Comparison of ENCODE assay signal across 12 mouse cellular contexts in the genomic region with DNA sequence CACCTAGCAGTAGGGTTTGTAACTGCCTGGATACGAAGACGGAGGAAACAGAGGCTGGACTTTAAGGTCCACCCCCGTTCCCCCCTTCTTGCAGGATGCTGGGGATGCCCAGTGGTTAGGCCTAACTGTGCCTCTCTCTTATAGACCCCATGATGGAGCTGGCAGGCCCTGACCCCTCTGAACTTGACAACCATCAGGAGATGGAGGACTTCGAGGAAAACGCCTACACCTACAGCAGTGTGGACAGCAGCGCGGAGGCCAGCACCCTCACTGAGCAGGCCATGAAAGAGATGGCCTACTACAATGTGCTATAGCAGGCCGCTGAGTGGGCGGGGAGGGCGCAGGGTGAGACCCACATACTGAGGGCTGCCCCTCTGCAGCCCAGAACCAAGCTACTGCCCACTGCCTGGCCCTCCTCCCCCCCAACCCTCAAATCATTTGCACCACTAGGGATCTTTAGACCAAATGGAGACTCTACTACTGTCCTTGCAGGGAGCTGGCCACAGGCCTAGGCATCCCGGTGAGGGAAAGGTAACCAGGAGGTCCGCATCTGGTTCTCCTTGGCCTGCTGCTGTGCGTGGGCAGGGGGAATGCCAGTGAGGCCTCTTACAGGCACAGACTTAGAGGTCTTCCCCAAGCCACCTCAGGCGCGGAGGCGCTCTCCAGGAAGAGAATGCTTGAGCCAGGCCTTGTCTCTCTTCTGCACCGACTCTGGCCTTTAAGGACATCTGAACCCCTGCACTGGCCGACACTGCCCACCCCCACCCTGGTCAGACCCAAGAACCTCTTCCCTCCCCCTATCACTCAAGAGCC. TPM values are rescaled to one million over a fixed set of nuclear protein-coding genes. Genes with fewer than 3 reads are reported as not detected.
DNase-seq lines count a peak whose midpoint lies in the region; ATAC-seq and TF ChIP-seq lines count a peak whose summit lies in the region.
"Had no signal": no experiment of that assay in that cellular context is flagged by ENCODE, and none has a peak within 500 bp of the region (broad histone marks: within the 10 kb centered on the region; RNA-seq: fewer than 3 reads in every experiment).

No protein-coding gene starts in this region.

- H3K9ac ChIP-seq in heart, embryonic 12.5 days = peak overlapping the region; percentile 21; the same call in 1 of the 2 replicates
- H3K9ac ChIP-seq in heart, adult 2 months (ENCODE audit: low read depth, low read length) = no peak overlapping the region
- no peak overlapping the region for H3K9ac ChIP-seq in kidney, postnatal 0 days (ENCODE audit: low read depth, low read length)
- H3K9ac ChIP-seq: forebrain, postnatal 0 days had no signal

- no peak for DNase-seq in heart, adult 2 months
- DNase-seq in kidney, postnatal 0 days (ENCODE audit: low spot score) = no peak
- no peak for DNase-seq in kidney, adult 2 months
- no peak for DNase-seq in thymus, adult 2 months
- DNase-seq in thymus, postnatal 0 days (ENCODE audit: low spot score) = no peak
- DNase-seq in thymus, postnatal 4 days = peak; percentile 61
- no peak for DNase-seq in urinary bladder, postnatal 25 days (ENCODE audit: low spot score)
- DNase-seq: cerebellum, adult 2 months; forebrain, postnatal 0 days; gastrocnemius, postnatal 14 days; right cerebral cortex, postnatal 14 days had no signal

- H3K79me2 ChIP-seq in heart, adult 2 months (replicated peaks; ENCODE audit: control insufficient read depth, insufficient read depth, low read length) = no peaks in the 10 kb centered on the region

- WGBS in heart, embryonic 12.5 days = 81% methylated on average over 18 of the region's 18 CpGs
- WGBS in heart, adult 2 months = 74% methylated on average over 18 of the region's 18 CpGs
- WGBS in kidney, postnatal 0 days = 83% methylated on average over 18 of the region's 18 CpGs
- WGBS in kidney, adult 2 months = 84% methylated on average over 18 of the region's 18 CpGs
- WGBS in thymus, adult 2 months = 90% methylated on average over 18 of the region's 18 CpGs

- TF ChIP-seq EP300 in heart, adult 2 months (IDR thresholded peaks at IDR 0.05; ENCODE audit: insufficient read depth, low read depth, low read length) = no peak

- intact Hi-C loops in heart, adult 2 months (cut with DNase I) = no loop called here

- no peak for TF ChIP-seq POLR2A in heart, adult 2 months (IDR thresholded peaks at IDR 0.05; ENCODE audit: insufficient read depth, low read depth, low read length)
- no peak for TF ChIP-seq POLR2A in kidney, adult 2 months (IDR thresholded peaks at IDR 0.05; ENCODE audit: low read depth, low read length)
- no peak for TF ChIP-seq POLR2A in thymus, adult 2 months (IDR thresholded peaks at IDR 0.05; ENCODE audit: control insufficient read depth, extremely low read depth, insufficient read depth, low read length, poor library complexity)

- no peaks in the 10 kb centered on the region for H3K9me3 ChIP-seq in heart, embryonic 12.5 days (replicated peaks)
- no peaks in the 10 kb centered on the region for H3K9me3 ChIP-seq in kidney, postnatal 0 days (replicated peaks; ENCODE audit: low read length)

- no peak overlapping the region for H3K4me2 ChIP-seq in heart, embryonic 12.5 days
- H3K4me2 ChIP-seq in kidney, postnatal 0 days (ENCODE audit: low read length) = no peak overlapping the region

- TF ChIP-seq CTCF in heart, adult 2 months (IDR thresholded peaks at IDR 0.05) = no peak
- no peak for TF ChIP-seq CTCF in kidney, postnatal 0 days (IDR thresholded peaks at IDR 0.05; ENCODE audit: low read depth)
- no peak for TF ChIP-seq CTCF in kidney, adult 2 months (conservative IDR thresholded peaks at IDR 0.05; ENCODE audit: insufficient read depth, insufficient read length, low read depth, low read length)
- no peak for TF ChIP-seq CTCF in thymus, adult 2 months (IDR thresholded peaks at IDR 0.05; ENCODE audit: borderline replicate concordance, control insufficient read depth, extremely low read depth, insufficient read depth, low read length, poor library complexity)

- no peaks in the 10 kb centered on the region for H3K27me3 ChIP-seq in heart, embryonic 12.5 days (replicated peaks)
- H3K27me3 ChIP-seq in heart, adult 2 months (ENCODE audit: control insufficient read depth, insufficient read depth, low read length) = no peaks in the 10 kb centered on the region
- no peaks in the 10 kb centered on the region for H3K27me3 ChIP-seq in kidney, postnatal 0 days (ENCODE audit: insufficient read depth, low read length)
- no peaks in the 10 kb centered on the region for H3K27me3 ChIP-seq in kidney, adult 2 months (replicated peaks; ENCODE audit: control insufficient read depth, insufficient read depth, low read length)
- no peaks in the 10 kb centered on the region for H3K27me3 ChIP-seq in thymus, adult 2 months (ENCODE audit: control insufficient read depth, insufficient read depth, low read length)

- H3K4me1 ChIP-seq in heart, embryonic 12.5 days (replicated peaks) = peaks cover 34% of the 10 kb centered on the region
- H3K4me1 ChIP-seq in heart, adult 2 months (ENCODE audit: control insufficient read depth, insufficient read depth, low read length) = peaks cover 2% of the 10 kb centered on the region; the same call in 1 of the 2 replicates
- 0 out of 2 replicates have a peak, but pooled peaks cover 10% of the 10 kb centered on the region for H3K4me1 ChIP-seq in kidney, postnatal 0 days (replicated peaks; ENCODE audit: insufficient read depth, low read length)
- peaks cover 12% of the 10 kb centered on the region; the same call in 1 of the 2 replicates for H3K4me1 ChIP-seq in kidney, adult 2 months (ENCODE audit: control insufficient read depth, insufficient read depth, low read length)
- peaks cover 34% of the 10 kb centered on the region for H3K4me1 ChIP-seq in thymus, adult 2 months (replicated peaks; ENCODE audit: control insufficient read depth, insufficient read depth, low read length)

- no peak for ATAC-seq in heart, embryonic 12.5 days (ENCODE audit: insufficient number of reproducible peaks, low FRiP score)
- ATAC-seq in kidney, postnatal 0 days (replicated peaks; ENCODE audit: low FRiP score, low read depth) = no peak

- H3K4me3 ChIP-seq in heart, embryonic 12.5 days = no peak overlapping the region
- no peak overlapping the region for H3K4me3 ChIP-seq in heart, adult 2 months
- H3K4me3 ChIP-seq in kidney, postnatal 0 days (replicated peaks; ENCODE audit: low read depth, low read length) = no peak overlapping the region
- H3K4me3 ChIP-seq in kidney, adult 2 months (ENCODE audit: insufficient read depth, low read depth, low read length) = no peak overlapping the region
- H3K4me3 ChIP-seq in thymus, adult 2 months (ENCODE audit: control insufficient read depth, insufficient read depth, low read length) = no peak overlapping the region

- peaks cover 96% of the 10 kb centered on the region for H3K36me3 ChIP-seq in heart, embryonic 12.5 days
- no peaks in the 10 kb centered on the region for H3K36me3 ChIP-seq in heart, adult 2 months (ENCODE audit: control insufficient read depth, insufficient read depth, low read length)
- peaks cover 59% of the 10 kb centered on the region for H3K36me3 ChIP-seq in kidney, postnatal 0 days (ENCODE audit: insufficient read depth, low read length)
- H3K36me3 ChIP-seq in kidney, adult 2 months (ENCODE audit: control insufficient read depth, insufficient read depth, low read length) = 0 out of 2 replicates have a peak, but pooled peaks cover 2% of the 10 kb centered on the region
- peaks cover 14% of the 10 kb centered on the region for H3K36me3 ChIP-seq in thymus, adult 2 months (ENCODE audit: control insufficient read depth, insufficient read depth, low read length)

- peak overlapping the region; percentile 12; the same call in 1 of the 2 replicates for H3K27ac ChIP-seq in heart, embryonic 12.5 days (ENCODE audit: poor library complexity, severe bottlenecking)
- no peak overlapping the region for H3K27ac ChIP-seq in heart, adult 2 months
- 0 out of 2 replicates have a peak overlapping the region, but pooled peaks have one; percentile 4 for H3K27ac ChIP-seq in kidney, postnatal 0 days
- no peak overlapping the region for H3K27ac ChIP-seq in kidney, adult 2 months (ENCODE audit: insufficient read depth, low read depth, low read length)
- H3K27ac ChIP-seq in thymus, adult 2 months (ENCODE audit: control insufficient read depth, insufficient read depth, low read length) = peak overlapping the region; percentile 98

RNA-seq across cellular contexts. Expression of a gene that starts 24.8 kb away (rescaled TPM):
- 1,569 and 1,607 TPM in 2 replicates for polyA plus RNA-seq in heart, embryonic 12.5 days (2016; fragmentation: Nextera tagmentation; extraction: Ambion mirVana)
- 1,000 to 10,000 TPM; 1,877 to 2,293 TPM for total RNA-seq in heart, adult 2 months (2021)
- 1,651 and 1,954 TPM in 2 replicates for polyA plus RNA-seq in heart, adult 2 months (2012; rRNA removed)
- 630 and 689 TPM in 2 replicates for polyA plus RNA-seq in kidney, postnatal 0 days (2015; fragmentation: Nextera tagmentation; extraction: Ambion mirVana)
- polyA plus RNA-seq in kidney, adult 2 months (2012; rRNA removed) = 651 and 688 TPM in 2 replicates
- polyA plus RNA-seq in thymus, adult 2 months (2012; rRNA removed) = 168 and 225 TPM in 2 replicates
- 322 and 332 TPM in 2 replicates for polyA plus RNA-seq in thymus, postnatal 0 days (2015; fragmentation: Nextera tagmentation; extraction: Ambion mirVana)

Comparison
In these comparisons a context has a peak if more than half of its experiments do, and no peak if none do; other contexts are left out.
1. H3K27ac ChIP-seq: peak in heart, embryonic 12.5 days (single experiment), kidney, postnatal 0 days (single experiment) and thymus, adult 2 months (single experiment); none in heart, adult 2 months (single experiment) and kidney, adult 2 months (single experiment).